Mouse (Mus musculus) midbrain, embryonic 10.5 days (tissue): ENCODE measurements around the gene Lyst. TPM values are rescaled to one million over a fixed set of nuclear protein-coding genes. Genes with fewer than 3 reads are reported as not detected.
"Not testable (repeated sequence)": the region's sequence is repeated elsewhere in the genome, so short reads cannot be mapped to it uniquely, and the experiment has no call there.

Experiments used
- DNase-seq: peaks from one replicate; pipeline ENCODE4 v3.0.0-alpha.2; 2017; ENCODE audit warnings: low spot score
- H3K27ac ChIP-seq: fragments of 300-500 bp; sonication (generic); replicated peaks from 2 replicates; pipeline ENCODE4 v1.5.1; 2016; ENCODE audit warnings: mild to moderate bottlenecking
- H3K27me3 ChIP-seq: fragments of 300-500 bp; sonication (generic); 2 replicates; pipeline ENCODE4 v1.6.1; 2016; ENCODE audit warnings: low read depth, mild to moderate bottlenecking; ENCODE audit not compliant: poor library complexity, severe bottlenecking
- H3K36me3 ChIP-seq: fragments of 300-500 bp; sonication (generic); 2 replicates; pipeline ENCODE4 v1.6.1; 2016; ENCODE audit warnings: mild to moderate bottlenecking, moderate library complexity
- H3K4me1 ChIP-seq: fragments of 300-500 bp; sonication (generic); 2 replicates; pipeline ENCODE4 v1.6.1; 2016
- H3K4me3 ChIP-seq: fragments of 300-500 bp; sonication (generic); 2 replicates; pipeline ENCODE4 v1.5.1; 2016; ENCODE audit warnings: mild to moderate bottlenecking, moderate library complexity
- H3K9me3 ChIP-seq: fragments of 300-500 bp; sonication (generic); replicated peaks from 2 replicates; pipeline ENCODE4 v1.6.1; 2016; ENCODE audit warnings: mild to moderate bottlenecking
- WGBS: fragments of 180-500 bp; shearing (Covaris S2); methylation state at CpG from one replicate; pipeline ENCODE4 v1.1.7; 2016; 5-methylcytosine and 5-hydroxymethylcytosine counted together
- polyA plus RNA-seq: library from polyadenylated mRNA; unstranded; fragments of >200 nt; fragmentation: Nextera tagmentation; extraction: Ambion mirVana; gene quantifications from 2 replicates; pipeline ENCODE4 v1.2.1, GENCODE M21; 2016

The Lyst gene
- 1.9 and 3.3 TPM in 2 replicates for polyA plus RNA-seq

GRCm38 (mm10) chr13:13590048-13591011 lies at the start of gene Lyst:
Gene Lyst, plus strand, starts transcription at chr13:13590397.
- no peaks in the 10 kb centered on the region for H3K36me3 ChIP-seq
- WGBS, result under 1% methylated on average over 88 of the region's 88 CpGs
- peaks cover 14% of the 10 kb centered on the region for H3K4me1 ChIP-seq
- H3K27me3 ChIP-seq, result 0 out of 2 replicates have a peak, but pooled peaks cover 9% of the 10 kb centered on the region
- peak; percentile 99 for DNase-seq
- no peaks in the 10 kb centered on the region for H3K9me3 ChIP-seq
- peak within 1 kb of the TSS; percentile 86 for H3K4me3 ChIP-seq
- H3K27ac ChIP-seq, result peak within 1 kb of the TSS; percentile 89

GRCm38 (mm10) chr13:13543073-13543472 lies 47.1 kb upstream of the Lyst start:
- H3K9me3 ChIP-seq, H3K27ac ChIP-seq, H3K4me3 ChIP-seq, DNase-seq, H3K36me3 ChIP-seq: not testable (repeated sequence)
- Histone ChIP-seq H3K4me1 (peaks cover 12% of the 10 kb centered on the region), H3K27me3 (peaks cover 30% of the 10 kb centered on the region)
- WGBS, result 94% methylated on average over 10 of the region's 10 CpGs

GRCm38 (mm10) chr13:13546792-13547191 lies 43.4 kb upstream of the Lyst start:
- Histone ChIP-seq H3K36me3 (no peaks in the 10 kb centered on the region), H3K27me3 (peaks cover 66% of the 10 kb centered on the region), H3K9me3 (peaks cover 10% of the 10 kb centered on the region), H3K4me1 (peaks cover 15% of the 10 kb centered on the region), H3K27ac (no peak overlapping the region), H3K4me3 (no peak overlapping the region)
- no peak for DNase-seq
- WGBS, result 84% methylated on average over 3 of the region's 3 CpGs

- H3K9me3 ChIP-seq, result peaks cover 10% of the 10 kb centered on the region
- no peak overlapping the region for H3K4me3 ChIP-seq
- H3K4me1 ChIP-seq, result peaks cover 15% of the 10 kb centered on the region
- WGBS, result 92% methylated on average over 4 of the region's 4 CpGs
- H3K36me3 ChIP-seq, result no peaks in the 10 kb centered on the region
- peaks cover 68% of the 10 kb centered on the region for H3K27me3 ChIP-seq
- DNase-seq, result no peak
- H3K27ac ChIP-seq, result no peak overlapping the region
Observed at GRCm38 (mm10) chr13:13547889-13548288, 42.3 kb upstream of the Lyst start.

GRCm38 (mm10) chr13:13548431-13549190 lies 41.6 kb upstream of the Lyst start:
- Histone ChIP-seq H3K36me3 (no peaks in the 10 kb centered on the region), H3K9me3 (peaks cover 10% of the 10 kb centered on the region), H3K27me3 (peaks cover 75% of the 10 kb centered on the region), H3K4me1 (peaks cover 15% of the 10 kb centered on the region), H3K4me3 (no peak overlapping the region), H3K27ac (no peak overlapping the region)
- 94% methylated on average over 6 of the region's 6 CpGs for WGBS
- no peak for DNase-seq

GRCm38 (mm10) chr13:13549687-13550660 lies 40.2 kb upstream of the Lyst start:
- WGBS, result 74% methylated on average over 9 of the region's 9 CpGs
- peaks cover 4% of the 10 kb centered on the region; the same call in 1 of the 2 replicates for H3K9me3 ChIP-seq

GRCm38 (mm10) chr13:13552020-13552419 lies 38.2 kb upstream of the Lyst start:
- no peaks in the 10 kb centered on the region for H3K36me3 ChIP-seq
- H3K27me3 ChIP-seq, result peaks cover 90% of the 10 kb centered on the region
- H3K9me3 ChIP-seq, result peaks cover 4% of the 10 kb centered on the region; the same call in 1 of the 2 replicates
- DNase-seq, result peak; percentile 33
- no peak overlapping the region for H3K27ac ChIP-seq
- WGBS, result 36% methylated on average over 3 of the region's 3 CpGs
- H3K4me1 ChIP-seq, result 0 out of 2 replicates have a peak, but pooled peaks cover 3% of the 10 kb centered on the region
- no peak overlapping the region for H3K4me3 ChIP-seq

More at GRCm38 (mm10) chr13:13549687-13550660, 40.2 kb upstream of the Lyst start:
- Histone ChIP-seq H3K4me1 (peaks cover 15% of the 10 kb centered on the region), H3K36me3 (no peaks in the 10 kb centered on the region), H3K27ac (no peak overlapping the region), H3K27me3 (peaks cover 88% of the 10 kb centered on the region), H3K4me3 (no peak overlapping the region)
- DNase-seq, result no peak

GRCm38 (mm10) chr13:13553660-13554059 lies 36.5 kb upstream of the Lyst start:
- DNase-seq, result no peak
- H3K27ac ChIP-seq, result no peak overlapping the region
- H3K27me3 ChIP-seq, result peaks cover 83% of the 10 kb centered on the region
- WGBS, result 79% methylated on average over 1 of the region's 1 CpGs
- 0 out of 2 replicates have a peak, but pooled peaks cover 3% of the 10 kb centered on the region for H3K4me1 ChIP-seq
- H3K4me3 ChIP-seq, result no peak overlapping the region
- H3K9me3 ChIP-seq, result no peaks in the 10 kb centered on the region
- no peaks in the 10 kb centered on the region for H3K36me3 ChIP-seq

- Histone ChIP-seq H3K27ac (no peak overlapping the region), H3K4me3 (no peak overlapping the region), H3K9me3 (no peaks in the 10 kb centered on the region), H3K4me1 (0 out of 2 replicates have a peak, but pooled peaks cover 3% of the 10 kb centered on the region), H3K36me3 (no peaks in the 10 kb centered on the region), H3K27me3 (peaks cover 73% of the 10 kb centered on the region)
- WGBS, result 90% methylated on average over 3 of the region's 3 CpGs
- no peak for DNase-seq
Observed at GRCm38 (mm10) chr13:13555196-13555595, 35.0 kb upstream of the Lyst start.

GRCm38 (mm10) chr13:13557001-13557743 lies 33.0 kb upstream of the Lyst start:
- Histone ChIP-seq H3K36me3 (no peaks in the 10 kb centered on the region), H3K27me3 (peaks cover 59% of the 10 kb centered on the region)
- DNase-seq, result no peak

GRCm38 (mm10) chr13:13558251-13558650 lies 31.9 kb upstream of the Lyst start:
- 76% methylated on average over 2 of the region's 2 CpGs for WGBS
- Histone ChIP-seq H3K9me3 (no peaks in the 10 kb centered on the region), H3K27me3 (peaks cover 53% of the 10 kb centered on the region), H3K36me3 (no peaks in the 10 kb centered on the region), H3K4me3 (no peak overlapping the region), H3K27ac (no peak overlapping the region), H3K4me1 (no peaks in the 10 kb centered on the region)
- no peak for DNase-seq

More at GRCm38 (mm10) chr13:13557001-13557743, 33.0 kb upstream of the Lyst start:
- Histone ChIP-seq H3K4me1 (no peaks in the 10 kb centered on the region), H3K4me3 (no peak overlapping the region), H3K27ac (no peak overlapping the region), H3K9me3 (no peaks in the 10 kb centered on the region)
- 82% methylated on average over 5 of the region's 5 CpGs for WGBS
